Mouse (Mus musculus): ENCODE results near the gene Marc2. TPM values are rescaled to one million over a fixed set of nuclear protein-coding genes. Genes with fewer than 3 reads are reported as not detected.
A peak's percentile ranks its signal among the peaks of the same experiment; 100 is the strongest.

Gene Marc2
- total RNA-seq (2021): 257 and 310 TPM in 2 replicates
- long read RNA-seq, transcript Marc2-201 (8 exons, 1,917 nt): major isoform, 513 of 534 reads
- long read RNA-seq, partial matches to known transcripts: 4 of 534 reads
- long read RNA-seq, other reads (novel, unspliced or antisense): 14 of 534 reads

DNA sequence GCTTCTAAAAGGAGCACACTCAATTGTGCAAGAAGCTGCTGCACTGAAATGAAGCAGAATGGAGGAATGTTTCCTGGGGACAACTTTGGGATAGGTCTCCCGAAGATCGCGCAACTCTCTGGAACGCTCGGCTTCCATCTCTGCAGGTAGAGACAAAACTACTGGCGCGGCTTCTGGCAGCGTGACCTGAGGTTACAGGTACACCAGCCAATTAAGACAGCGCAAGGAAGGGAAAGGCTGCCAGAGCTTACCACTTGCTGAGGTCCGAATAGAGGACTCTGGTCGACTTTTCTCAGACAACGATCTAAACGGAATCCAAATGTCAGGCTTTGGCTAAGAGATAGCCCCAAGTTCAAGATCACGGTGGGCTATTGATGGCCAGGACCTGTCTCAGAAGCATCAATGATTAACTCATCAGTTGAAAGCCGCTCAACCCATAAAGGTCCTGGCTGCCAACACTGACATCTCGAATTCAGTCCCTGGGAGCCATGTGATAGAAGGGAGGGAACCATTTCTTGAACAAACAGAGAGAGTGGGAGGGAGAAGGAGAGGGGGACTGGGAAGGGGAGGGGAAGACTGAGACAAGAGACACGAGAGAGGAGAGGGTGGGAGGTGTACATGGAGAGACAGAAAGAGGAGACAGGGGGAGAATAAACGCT is at the start of gene Marc2:
Marc2 (minus strand) TSS at position 360 of the 659 bp plus-strand sequence.
- no peak for DNase-seq

DNA sequence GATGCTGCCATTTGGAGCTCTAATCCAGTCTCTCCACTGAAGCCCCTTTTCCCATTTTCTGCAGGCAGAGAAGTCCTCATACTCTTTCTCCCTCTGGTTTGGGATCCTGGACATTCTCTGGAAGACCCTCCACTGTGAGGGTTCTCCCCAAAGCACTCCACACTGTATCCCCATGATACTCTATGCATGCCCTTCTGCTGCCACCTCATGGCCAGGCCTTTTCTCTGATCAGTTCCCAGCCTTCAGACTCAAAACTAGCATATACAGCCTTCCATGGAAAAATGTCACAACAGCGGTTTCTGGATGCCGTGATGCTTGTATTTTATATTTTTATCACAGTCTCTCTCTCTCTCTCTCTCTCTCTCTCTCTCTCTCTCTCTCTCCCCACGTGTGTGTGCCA is 45.7 kb upstream of the Marc2 start:
- DNase-seq: no peak

DNA sequence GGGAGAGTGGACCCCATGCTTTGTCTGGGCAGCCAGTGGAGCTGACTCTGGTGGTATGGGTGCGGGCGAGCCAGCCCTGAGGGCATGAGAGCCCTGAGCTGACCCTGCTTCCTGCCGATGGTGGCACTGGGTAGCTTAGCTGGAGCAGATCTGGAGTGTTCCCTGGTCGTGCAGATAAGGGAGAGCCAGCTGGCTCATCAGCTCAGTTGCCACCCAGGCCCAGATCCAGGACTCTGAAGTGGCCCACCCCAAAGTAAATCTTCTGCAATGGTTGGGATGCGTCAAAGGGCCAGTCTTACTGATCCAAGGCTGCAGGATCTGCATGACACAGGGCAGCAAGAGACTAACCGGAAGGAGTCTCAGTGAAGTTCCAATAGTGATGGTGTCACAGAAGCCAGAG is 43.2 kb upstream of the Marc2 start:
- no peak for DNase-seq

DNA sequence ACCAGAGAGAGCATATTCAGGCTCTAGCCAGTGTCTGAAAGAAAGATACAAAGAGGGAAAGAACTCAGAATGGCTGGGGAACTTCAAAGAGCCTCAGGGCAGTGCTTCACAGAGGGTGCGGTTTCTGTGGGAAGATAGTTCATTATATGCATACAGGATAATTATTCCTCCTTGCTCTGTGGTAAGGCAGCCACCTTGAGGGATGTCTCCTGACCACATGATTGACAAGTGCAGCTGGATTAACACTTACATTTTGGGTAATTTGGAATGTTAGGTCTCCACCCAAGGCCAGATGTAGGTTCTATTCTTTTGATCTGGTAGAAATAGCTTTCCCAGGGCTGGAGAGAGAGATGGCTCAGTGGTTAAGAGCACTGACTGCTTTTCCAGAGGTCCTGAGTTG is 39.9 kb upstream of the Marc2 start:
- DNase-seq: no peak

DNA sequence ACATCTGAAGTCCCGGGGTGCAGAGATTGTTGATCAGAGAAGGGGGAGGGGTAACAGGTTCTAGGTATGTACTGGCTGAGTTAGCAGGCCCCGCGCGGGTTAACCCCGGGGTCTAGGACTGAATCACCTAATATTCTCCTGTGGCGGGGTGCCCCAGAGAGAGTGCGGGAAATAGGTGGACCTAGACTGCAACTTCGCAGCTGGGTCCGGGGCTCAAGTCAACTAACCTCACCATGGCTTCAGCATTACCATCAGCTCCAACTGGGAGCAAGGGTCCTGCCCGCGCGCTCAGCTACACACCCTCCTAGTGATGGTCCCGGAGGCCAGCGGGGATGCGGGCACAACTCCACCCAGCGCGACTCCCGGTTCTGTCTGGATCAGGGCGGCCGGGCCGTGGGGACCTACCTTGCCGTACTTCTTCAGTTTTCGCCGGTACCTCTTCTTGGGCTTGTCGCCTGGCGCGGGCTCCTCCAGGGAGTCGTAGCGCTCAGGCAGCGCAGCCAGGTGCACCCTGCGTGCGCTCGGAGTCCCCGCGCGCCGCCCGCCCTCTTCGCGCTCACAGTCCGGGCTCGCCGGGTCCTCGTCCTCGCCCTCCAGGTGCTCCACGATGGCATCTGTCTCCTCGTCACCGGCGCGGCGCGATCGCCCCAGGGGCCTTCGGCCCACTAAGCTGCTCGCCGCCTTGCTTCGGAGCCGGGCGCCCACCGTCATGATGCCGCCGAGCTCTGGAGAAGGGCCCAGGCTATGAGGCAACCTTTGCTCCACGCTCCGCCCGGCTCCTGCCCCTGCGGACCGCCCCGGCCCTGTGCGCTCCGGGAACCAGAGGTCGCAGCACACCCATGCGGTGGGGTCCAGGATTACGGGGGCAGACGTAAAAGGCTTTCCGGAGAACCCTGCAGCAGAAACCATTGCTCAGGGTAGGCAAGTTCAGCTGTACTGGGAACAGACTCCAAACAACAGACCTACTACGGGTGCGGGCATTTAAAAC is 36.3 kb upstream of the Marc2 start, which contains the start of gene C130074G19Rik:
C130074G19Rik (minus strand) TSS at position 938 of the 988 bp plus-strand sequence.
- DNase-seq: peak; percentile 74

DNA sequence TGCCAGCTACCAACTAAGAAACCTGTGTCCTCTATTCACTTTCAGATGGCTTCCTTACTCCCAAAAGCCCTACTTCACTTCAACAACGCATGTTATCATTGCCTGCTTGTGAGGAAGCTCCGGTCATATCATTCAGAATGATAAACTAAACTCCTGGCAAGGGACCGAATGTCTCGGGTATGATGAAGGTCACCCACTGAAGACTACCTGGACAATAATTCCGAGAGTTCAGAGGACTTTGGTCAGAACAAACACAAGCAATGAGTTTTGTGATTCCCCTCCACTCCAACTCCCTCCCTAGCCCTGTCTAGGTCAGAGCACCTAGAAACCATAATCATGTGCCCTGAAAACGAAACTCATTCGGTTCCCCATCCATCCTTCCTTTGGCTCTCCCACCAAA is 35.6 kb upstream of the Marc2 start:
- no peak for DNase-seq

DNA sequence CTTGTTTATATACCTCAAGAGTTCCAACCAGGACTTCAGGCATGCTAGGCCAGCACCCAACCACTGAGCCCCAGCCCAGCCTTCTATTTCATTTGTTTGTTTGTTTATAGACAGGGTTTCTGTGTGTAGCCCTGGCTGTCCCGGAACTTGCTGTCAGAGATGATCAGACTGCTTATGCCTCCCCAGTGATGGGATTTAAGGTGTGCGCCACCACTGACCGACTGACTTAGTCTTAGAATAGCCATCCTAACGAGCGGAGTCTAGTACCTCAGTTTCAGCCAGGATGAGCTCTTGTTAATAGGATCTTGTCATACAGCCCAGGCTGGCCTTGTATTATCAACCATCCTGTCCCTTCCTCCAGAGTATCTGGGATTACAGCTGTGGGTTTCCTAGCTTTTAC is 35.0 kb upstream of the Marc2 start:
- DNase-seq: no peak

DNA sequence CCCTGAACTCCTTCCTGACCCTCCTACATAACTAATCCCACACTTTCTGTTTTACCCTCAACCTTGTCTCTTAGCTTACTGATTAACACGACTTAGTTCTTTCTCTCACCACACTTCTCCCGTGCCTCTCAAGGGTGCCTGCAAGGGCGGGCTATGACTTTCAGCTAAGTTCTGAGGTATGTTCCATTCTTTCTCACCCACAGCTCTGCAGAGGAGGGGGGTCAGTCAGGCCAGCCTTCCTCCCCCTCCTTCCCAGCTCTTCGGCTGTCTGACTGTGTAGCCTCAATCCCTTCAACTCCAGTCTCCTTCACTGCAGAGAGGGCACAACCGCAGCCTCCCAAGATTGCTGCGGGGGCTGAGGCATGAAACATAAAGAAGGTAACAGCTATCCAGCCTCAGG is 32.6 kb upstream of the Marc2 start:
- DNase-seq: no peak

DNA sequence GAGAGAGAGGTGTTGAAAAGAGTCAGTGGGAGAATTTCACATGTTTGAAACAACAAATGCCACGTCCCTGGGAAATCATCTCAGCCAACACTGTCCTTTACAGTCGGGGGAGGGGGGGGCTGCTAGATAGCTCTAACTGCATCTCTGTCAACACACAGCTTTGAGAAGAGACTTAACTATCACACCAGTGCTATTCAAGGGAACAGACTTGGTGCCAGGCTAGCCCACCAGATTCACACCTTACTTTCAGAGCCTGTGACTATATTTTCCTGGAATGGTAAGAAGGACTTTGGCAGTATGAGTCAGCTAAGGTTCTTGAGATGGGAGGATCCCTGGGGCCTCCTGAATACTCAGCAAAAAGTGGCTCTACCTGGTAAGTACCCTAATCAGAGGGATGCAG is 31.1 kb upstream of the Marc2 start:
- DNase-seq: no peak

DNA sequence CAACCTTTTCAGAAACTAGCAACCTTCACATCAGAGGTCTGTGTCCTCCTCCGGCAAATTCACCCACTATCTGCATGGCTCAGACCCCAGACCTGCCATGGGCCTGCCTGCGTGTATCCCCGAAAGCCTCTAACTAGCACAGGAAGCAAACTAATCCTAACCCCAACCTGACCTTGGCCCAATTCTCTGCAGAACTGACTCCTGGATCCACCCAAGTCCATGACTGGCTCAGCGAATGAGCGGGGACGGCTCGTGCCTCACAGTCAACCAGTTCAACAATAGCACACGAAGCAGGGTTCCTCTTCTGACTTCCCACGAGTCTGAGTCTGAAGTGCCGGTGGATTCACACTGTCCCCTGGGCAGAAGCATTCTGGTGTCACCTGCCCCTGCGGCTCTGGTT is 27.7 kb upstream of the Marc2 start:
- DNase-seq: peak; percentile 18

DNA sequence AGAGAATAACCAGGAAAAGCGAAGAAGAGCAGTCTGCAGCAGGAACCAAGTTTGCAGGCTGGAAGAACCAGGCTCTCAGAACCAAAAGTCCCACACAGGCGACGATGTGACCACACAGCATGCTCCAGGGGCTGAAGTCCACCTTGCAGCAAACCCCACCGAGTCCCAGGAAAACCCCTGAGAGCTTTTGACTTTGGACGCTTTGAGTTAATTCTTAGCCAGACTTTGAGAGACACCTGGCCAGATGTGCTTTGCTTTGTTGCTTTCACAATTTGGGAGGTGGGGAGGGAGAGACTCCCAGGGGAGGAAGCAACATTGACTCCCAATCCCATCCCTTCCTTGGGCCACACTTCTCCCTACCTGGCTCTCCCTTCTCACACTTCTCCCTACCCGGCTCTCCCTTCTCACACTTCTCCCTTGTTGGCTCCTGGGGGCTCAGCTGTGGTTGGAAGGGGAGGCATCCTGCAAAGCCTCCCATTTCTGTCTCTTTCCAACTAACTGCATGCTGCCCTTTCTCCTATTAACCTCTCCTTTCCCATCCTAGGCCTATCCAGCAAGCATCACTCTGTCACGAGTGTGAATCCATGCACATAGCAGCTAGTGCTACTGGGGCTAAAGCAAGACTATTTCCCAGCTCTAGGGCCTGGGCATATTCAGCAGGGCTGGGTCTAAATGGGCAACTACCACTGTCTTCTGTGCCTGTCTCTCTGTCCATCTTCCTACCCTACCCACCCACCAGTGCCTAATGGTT is 26.0 kb upstream of the Marc2 start:
- no peak for DNase-seq

DNA sequence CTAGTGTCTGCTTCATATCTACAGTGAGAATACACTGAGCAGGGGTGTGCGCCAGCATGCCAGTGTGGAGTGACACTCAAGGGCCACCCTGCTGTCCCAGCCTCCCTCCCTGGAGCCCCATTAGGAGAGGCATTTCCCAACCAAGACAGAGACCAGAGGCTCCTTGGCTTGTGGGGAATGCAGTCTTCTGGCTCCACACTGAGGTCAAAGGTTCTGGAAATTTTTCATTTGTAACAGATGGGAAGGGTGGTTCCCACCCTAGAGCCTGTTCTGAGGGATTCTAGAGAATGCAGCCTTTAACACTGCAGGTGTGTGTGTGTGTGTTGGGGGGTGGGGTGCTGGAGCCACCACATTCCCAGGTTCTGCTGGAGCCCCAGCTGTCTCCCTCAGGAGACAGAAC is 25.3 kb upstream of the Marc2 start:
- DNase-seq: peak; percentile 13

DNA sequence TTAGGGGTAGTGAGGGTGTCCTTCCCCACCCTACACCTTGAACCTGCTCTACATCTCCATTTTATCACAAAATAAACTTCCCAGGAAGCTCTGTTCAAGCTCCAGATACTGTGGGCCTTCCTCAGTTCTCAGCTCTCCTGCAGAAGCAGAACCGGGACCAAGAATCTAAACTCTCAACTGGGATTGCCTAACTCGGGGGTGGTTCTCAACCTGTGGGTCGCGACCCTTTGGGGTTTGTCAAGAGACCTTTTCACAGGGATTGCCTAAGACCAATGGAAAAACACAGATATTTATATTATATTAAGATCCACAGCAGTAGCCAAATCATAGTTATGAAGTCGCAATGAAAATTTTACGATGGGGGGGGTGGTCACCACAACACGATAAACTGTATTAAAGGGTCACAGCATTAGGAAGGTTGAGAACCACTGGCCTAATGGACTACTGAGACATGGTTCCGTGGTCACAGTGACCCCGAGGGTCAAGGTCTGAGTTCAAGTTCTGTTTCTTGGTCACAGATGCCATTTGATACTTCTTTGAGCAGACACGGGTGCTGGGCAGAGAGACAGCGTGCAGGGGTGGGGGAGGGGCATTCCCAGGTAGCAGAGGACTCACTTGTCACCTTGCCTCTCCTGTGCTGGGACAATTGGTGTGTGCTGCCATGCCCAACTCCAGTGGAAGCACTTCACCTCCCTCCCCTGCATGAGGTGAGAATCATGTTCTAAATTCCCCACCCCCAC is 24.6 kb upstream of the Marc2 start:
- no peak for DNase-seq

DNA sequence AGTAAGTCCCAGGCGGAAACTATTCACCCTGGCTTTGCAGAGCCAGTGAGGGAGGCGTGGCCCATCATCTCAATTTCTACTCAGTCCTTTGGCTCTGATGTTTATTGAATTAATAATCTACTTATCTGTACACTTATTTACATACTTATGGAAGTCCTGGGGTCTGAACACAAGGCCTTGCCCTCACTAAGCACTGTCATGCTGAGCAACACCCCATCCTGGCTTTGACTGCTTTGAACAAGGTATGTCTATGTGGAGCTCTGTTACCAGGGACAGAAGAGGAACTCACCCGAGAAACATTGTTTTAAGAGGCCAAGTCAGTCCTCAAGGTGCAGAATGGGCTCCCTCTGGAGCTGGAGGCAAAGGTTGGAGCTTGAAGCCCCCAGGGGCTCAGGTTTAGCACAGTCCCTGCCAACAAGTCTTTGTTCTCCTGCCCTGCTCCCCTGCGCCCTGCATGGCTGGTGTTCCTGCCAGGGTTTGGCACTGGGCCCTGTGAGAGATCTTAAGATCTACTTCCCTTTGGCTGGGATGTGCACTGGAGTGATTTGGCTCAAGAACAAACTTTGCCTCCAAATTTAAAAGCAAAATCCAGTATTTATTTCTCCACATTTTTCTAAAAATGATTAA is 23.8 kb upstream of the Marc2 start:
- DNase-seq: peak; percentile 68

DNA sequence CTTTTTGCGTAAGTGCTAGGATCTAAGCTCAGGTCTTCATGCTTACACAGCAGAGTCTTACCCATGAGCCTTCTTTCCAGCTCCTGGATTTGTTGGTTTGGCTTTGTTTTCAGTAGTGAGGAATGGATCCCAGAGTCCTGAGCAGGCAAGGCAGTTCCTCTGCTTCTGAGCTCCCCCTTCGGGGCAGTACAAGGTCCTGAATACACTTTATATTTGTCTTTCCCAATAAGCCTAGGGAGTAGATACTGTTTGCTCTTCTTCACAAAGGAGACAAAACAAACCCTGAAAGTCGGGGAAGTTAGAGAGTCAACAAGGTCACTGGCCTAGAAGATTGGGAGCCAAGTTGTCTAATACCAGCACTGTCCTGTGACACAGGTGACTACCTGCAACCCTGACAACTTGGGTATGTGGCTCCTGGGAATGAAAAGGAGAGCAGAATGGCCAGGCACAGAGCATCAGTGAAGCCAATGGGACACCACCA is 21.4 kb upstream of the Marc2 start:
- DNase-seq: no peak

DNA sequence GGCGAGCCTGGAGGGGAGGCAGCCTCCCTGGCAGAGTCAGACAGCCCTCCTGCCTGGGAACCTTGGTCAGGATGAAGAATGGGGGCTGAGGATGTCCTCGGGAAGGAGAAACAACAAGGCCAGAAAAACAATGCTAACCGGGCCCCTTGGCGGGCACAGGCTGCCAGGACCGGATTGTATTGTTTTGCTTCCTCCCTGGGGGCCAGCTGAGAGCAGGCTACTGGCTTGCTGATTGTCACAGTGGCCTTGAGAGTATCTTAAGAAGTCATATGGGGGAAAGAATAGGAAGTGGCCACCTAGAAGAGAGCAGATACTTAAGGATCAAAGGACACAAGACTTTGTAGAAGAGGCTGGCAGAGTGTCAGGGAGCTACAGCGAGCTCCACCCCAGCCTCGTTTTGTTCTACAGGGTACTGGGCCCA is 18.1 kb upstream of the Marc2 start:
- peak; percentile 28 for DNase-seq

DNA sequence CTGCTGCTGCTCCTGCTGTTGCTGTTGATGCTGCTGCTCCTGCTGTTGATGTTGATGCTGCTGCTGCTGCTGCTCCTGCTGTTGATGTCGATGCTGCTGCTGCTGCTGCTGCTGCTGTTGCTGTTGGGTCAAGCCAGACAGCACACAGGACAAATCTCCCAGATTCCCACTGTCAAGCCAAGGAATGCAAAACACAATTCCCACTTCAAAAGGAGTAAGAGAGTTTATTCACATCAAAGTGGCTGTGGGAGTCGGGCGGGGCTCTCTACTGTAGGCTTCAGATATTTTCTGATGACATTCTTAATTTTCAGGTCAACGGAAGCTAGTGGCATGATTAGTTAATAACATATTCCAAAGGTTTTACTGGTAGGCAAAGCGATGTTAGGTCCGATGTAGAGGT is 16.4 kb upstream of the Marc2 start:
- no peak for DNase-seq

DNA sequence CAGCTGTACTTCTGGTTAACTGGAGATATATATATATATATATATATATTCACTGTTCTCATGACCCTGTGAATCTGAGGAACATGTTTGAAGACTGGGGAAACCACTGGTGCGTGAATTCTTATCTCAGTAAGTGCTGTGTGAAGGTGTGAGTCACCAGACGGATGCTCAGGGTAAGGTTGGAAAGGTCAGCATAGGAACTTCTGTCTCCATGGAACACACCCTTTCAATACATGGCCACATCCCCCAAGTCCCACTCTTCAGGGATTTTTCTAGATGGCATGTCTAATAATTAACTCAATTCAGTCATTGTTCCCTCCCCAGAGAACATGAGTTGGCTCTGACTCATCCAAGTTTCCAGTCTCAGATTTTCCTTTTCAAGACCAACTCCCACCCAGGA is 15.3 kb upstream of the Marc2 start:
- no peak for DNase-seq

DNA sequence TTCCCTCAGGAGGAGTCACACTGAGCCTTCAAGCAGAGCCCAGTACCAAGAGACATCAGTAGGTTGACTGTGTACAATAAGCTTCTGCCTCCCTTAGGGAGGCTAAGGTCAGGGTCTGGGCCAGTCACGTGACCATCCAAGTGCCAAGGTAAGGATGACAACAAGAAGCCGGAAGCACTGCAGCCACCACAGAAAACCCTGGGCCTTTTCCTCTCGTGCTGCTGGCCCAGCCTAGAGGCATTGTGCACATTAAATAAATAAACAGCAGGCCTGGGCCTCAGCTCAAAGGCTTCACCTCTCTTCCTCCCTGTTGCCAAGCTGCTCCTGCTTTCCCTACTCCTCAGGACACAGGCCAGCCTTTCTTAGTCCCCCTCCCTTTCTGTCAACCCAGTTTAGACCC is 14.0 kb upstream of the Marc2 start:
- DNase-seq: no peak

DNA sequence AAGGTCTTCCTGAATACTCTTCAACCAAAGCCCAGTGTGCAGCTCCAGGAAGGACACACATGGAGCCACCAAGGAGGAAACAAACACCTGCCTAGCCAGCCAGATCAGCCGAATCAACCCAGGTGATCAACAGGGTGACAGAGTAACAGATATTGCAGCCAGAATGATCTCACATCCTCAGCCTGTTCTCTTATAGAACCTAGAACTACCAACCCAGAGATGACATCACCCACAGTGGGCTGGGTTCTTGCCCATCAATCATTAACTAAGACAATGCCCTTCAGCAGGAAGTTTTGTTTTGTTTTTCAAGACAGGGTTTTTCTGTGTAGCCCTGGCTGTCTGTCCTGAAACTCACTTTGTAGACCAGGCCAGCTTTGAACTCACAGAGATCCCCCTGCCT is 12.0 kb upstream of the Marc2 start:
- DNase-seq: no peak

DNA sequence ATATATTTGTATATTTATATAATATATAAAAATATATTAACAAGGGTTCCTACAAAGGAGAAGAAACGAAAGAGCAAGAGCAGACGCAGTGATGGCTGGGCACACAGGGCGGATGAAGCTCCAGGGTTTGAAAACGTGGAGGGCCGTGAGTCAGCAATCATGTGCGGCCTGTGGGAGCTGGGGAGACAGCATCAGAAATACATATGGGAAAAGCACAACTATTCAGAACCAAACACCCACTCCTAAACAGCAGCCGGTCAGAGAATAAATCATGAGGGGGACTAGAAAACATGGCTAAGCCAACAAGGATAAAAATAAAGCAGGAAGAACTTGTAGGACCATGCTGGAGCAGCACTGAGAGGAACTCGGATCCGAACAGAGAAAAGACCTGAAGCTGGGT is 11.0 kb upstream of the Marc2 start:
- no peak for DNase-seq

Measured in adrenal gland, postnatal 25 days (tissue).